Mouse (Mus musculus) hindbrain, embryonic 14.5 days (tissue): Measurements from ENCODE around the gene Usp25. TPM values are rescaled to one million over a fixed set of nuclear protein-coding genes. Genes with fewer than 3 reads are reported as not detected.
A peak's percentile ranks its signal among the peaks of the same experiment; 100 is the strongest.

ENCODE experiments used
- ATAC-seq: fragments of 200-750 bp; cut with Nextera tagmentation; 2 replicates; pipeline ENCODE4 v1.8.0; 2017; ENCODE audit warnings: moderate number of reproducible peaks, mild to moderate bottlenecking, moderate TSS enrichment, moderate library complexity; ENCODE audit not compliant: low FRiP score
- DNase-seq: peaks from one replicate; pipeline ENCODE4 v3.0.0-alpha.2; 2015; ENCODE audit warnings: low spot score
- H3K27ac ChIP-seq: fragments of 300-500 bp; sonication (generic); 2 replicates; pipeline ENCODE4 v1.5.1; 2014; ENCODE audit warnings: mild to moderate bottlenecking, moderate library complexity
- H3K27me3 ChIP-seq: fragments of 300-500 bp; sonication (generic); 2 replicates; pipeline ENCODE4 v1.6.1; 2014; ENCODE audit warnings: mild to moderate bottlenecking, low read length, mixed read lengths; ENCODE audit not compliant: control insufficient read depth, insufficient read depth
- H3K36me3 ChIP-seq: fragments of 300-500 bp; sonication (generic); replicated peaks from 2 replicates; pipeline ENCODE4 v1.6.1; 2014; ENCODE audit not compliant: control insufficient read depth, insufficient read depth
- H3K4me1 ChIP-seq: fragments of 300-500 bp; sonication (generic); replicated peaks from 2 replicates; pipeline ENCODE4 v1.6.1; 2014; ENCODE audit warnings: antibody characterized with exemption, low read length, mixed read lengths; ENCODE audit not compliant: control insufficient read depth, insufficient read depth
- H3K4me2 ChIP-seq: fragments of 300-500 bp; sonication (generic); replicated peaks from 2 replicates; pipeline ENCODE4 v1.6.1; 2014; ENCODE audit warnings: mild to moderate bottlenecking, moderate library complexity
- H3K4me3 ChIP-seq: fragments of 300-500 bp; sonication (generic); replicated peaks from 2 replicates; pipeline ENCODE4 v1.5.1; 2014; ENCODE audit warnings: mild to moderate bottlenecking, low read length
- H3K9ac ChIP-seq: fragments of 300-500 bp; sonication (generic); 2 replicates; pipeline ENCODE4 v1.6.1; 2014
- H3K9me3 ChIP-seq: fragments of 300-500 bp; sonication (generic); 2 replicates; pipeline ENCODE4 v1.6.1; 2016; ENCODE audit warnings: low read length; ENCODE audit not compliant: control insufficient read depth
- WGBS: fragments of 180-500 bp; shearing (Covaris S2); extraction: QIAGEN DNeasy Blood & Tissue Kit; methylation state at CpG from one replicate; pipeline ENCODE4 v1.1.7; 2014; 5-methylcytosine and 5-hydroxymethylcytosine counted together
- polyA plus RNA-seq: library from polyadenylated mRNA; unstranded; fragments of >200 nt; fragmentation: Nextera tagmentation; extraction: Ambion mirVana; gene quantifications from 2 replicates; pipeline ENCODE4 v1.2.1, GENCODE M21; 2014

Gene Usp25
- 14.3 and 16.1 TPM in 2 replicates for polyA plus RNA-seq

- WGBS: under 1% methylated on average over 98 of the region's 126 CpGs
Measured at GRCm38 (mm10) chr16:77013427-77014320, at the start of gene Usp25. Usp25 (plus strand) TSS chr16:77013706.

GRCm38 (mm10) chr16:76967593-76968275 is 45.8 kb upstream of the Usp25 start:
- H3K36me3 ChIP-seq: no peaks in the 10 kb centered on the region
- 97% methylated on average over 3 of the region's 3 CpGs for WGBS
- H3K27ac ChIP-seq: no peak overlapping the region
- no peaks in the 10 kb centered on the region for H3K9me3 ChIP-seq
- ATAC-seq (no peak), DNase-seq (no peak)
- H3K4me2 ChIP-seq: no peak overlapping the region
- no peaks in the 10 kb centered on the region for H3K27me3 ChIP-seq
- no peak overlapping the region for H3K4me3 ChIP-seq
- no peaks in the 10 kb centered on the region for H3K4me1 ChIP-seq
- no peak overlapping the region for H3K9ac ChIP-seq

More at GRCm38 (mm10) chr16:77013427-77014320, at the start of gene Usp25:
- Histone ChIP-seq H3K27ac (peak within 1 kb of the TSS; percentile 70), H3K9ac (peak within 1 kb of the TSS; percentile 87), H3K4me3 (peak within 1 kb of the TSS; percentile 84), H3K27me3 (no peaks in the 10 kb centered on the region), H3K4me2 (peak within 1 kb of the TSS; percentile 75), H3K36me3 (no peaks in the 10 kb centered on the region), H3K9me3 (no peaks in the 10 kb centered on the region), H3K4me1 (peaks cover 19% of the 10 kb centered on the region)
- ATAC-seq: peak; percentile 93
- peak; percentile 70 for DNase-seq

- Histone ChIP-seq H3K27me3 (no peaks in the 10 kb centered on the region), H3K27ac (no peak overlapping the region), H3K9me3 (no peaks in the 10 kb centered on the region), H3K9ac (no peak overlapping the region), H3K4me3 (no peak overlapping the region), H3K36me3 (no peaks in the 10 kb centered on the region), H3K4me1 (no peaks in the 10 kb centered on the region), H3K4me2 (no peak overlapping the region)
- 23% methylated on average over 5 of the region's 5 CpGs for WGBS
- no peak for ATAC-seq
- no peak for DNase-seq
Measured at GRCm38 (mm10) chr16:76971211-76971610, 42.3 kb upstream of the Usp25 start.

- H3K4me3 ChIP-seq: no peak overlapping the region
- no peak overlapping the region for H3K9ac ChIP-seq
- H3K27ac ChIP-seq: no peak overlapping the region
- WGBS: 89% methylated on average over 5 of the region's 5 CpGs
- no peak for DNase-seq
- H3K27me3 ChIP-seq: no peaks in the 10 kb centered on the region
- H3K36me3 ChIP-seq: no peaks in the 10 kb centered on the region
- H3K9me3 ChIP-seq: no peaks in the 10 kb centered on the region
- no peaks in the 10 kb centered on the region for H3K4me1 ChIP-seq
- ATAC-seq: no peak
- H3K4me2 ChIP-seq: no peak overlapping the region
Measured at GRCm38 (mm10) chr16:76976787-76977430, 36.6 kb upstream of the Usp25 start.

DNA sequence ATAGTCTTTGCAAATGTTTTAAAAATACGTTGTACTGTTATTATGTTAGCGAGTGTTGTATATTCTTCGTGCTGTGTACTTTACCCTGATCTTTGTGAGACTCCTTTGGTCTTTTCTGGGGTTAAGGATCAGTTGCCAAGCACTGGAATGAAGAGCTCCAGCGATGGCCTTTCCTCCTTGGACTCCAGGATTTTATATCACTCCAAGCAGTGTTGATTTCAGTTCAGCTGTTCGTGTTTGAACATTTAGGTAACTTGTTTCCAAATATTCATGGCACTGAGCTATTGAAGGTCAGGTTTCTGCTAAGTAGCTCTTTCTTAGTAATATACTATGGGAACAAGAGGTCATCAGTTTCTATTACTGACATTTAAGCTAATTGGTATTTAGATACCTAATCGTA is 29.8 kb upstream of the Usp25 start:
- no peak overlapping the region for H3K27ac ChIP-seq
- no peak for ATAC-seq
- WGBS: 88% methylated on average over 6 of the region's 6 CpGs
- no peak overlapping the region for H3K4me2 ChIP-seq
- DNase-seq: no peak
- no peak overlapping the region for H3K9ac ChIP-seq
- no peak overlapping the region for H3K4me3 ChIP-seq
- H3K27me3 ChIP-seq: no peaks in the 10 kb centered on the region
- H3K36me3 ChIP-seq: no peaks in the 10 kb centered on the region
- no peaks in the 10 kb centered on the region for H3K9me3 ChIP-seq
- H3K4me1 ChIP-seq: no peaks in the 10 kb centered on the region

DNA sequence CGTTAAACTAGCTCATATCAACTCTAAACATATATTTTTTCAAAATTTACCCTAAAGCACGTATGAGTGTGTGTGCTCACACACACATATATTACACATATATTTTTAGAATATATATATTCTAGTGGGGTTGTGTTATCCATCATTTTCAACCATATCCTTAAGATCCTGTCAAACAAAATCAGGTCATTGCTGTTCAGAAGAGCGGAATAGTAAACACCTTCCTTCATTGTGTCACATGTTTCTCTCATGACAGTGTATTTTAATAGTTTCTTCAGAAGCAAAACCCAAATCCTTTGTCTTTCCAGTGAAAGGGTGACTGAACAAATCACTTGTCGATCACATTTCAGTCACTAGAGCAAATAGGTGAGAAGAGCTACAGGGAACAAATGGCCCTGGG is 25.8 kb upstream of the Usp25 start:
- whole genome bisulfite sequencing: 86% methylated on average over 4 of the region's 4 CpGs
- Histone ChIP-seq H3K9ac (no peak overlapping the region), H3K27me3 (no peaks in the 10 kb centered on the region), H3K4me3 (no peak overlapping the region), H3K4me1 (no peaks in the 10 kb centered on the region), H3K4me2 (no peak overlapping the region), H3K9me3 (no peaks in the 10 kb centered on the region), H3K27ac (no peak overlapping the region), H3K36me3 (no peaks in the 10 kb centered on the region)
- DNase-seq (no peak), ATAC-seq (no peak)

DNA sequence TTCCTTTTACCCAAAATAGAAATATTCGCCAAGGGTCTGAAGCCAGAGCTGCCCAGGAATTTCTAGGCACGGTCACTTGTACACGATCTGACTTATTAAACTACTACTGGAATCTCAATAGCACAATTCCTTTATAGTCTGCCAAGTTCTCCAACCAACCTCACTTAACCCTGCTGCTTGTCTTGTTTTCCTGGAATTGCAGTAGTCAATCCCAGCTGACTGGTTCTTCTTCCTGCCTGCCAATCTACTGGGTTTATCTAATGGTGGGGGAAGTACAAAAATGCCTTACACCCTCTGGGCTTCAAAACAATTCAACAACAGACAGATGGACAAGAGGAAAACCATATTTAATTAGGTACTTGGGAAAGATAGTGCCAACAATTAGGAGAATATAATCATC is 9.6 kb upstream of the Usp25 start:
- Histone ChIP-seq H3K4me3 (no peak overlapping the region), H3K4me2 (no peak overlapping the region), H3K9me3 (no peaks in the 10 kb centered on the region), H3K27me3 (no peaks in the 10 kb centered on the region), H3K9ac (no peak overlapping the region), H3K27ac (no peak overlapping the region), H3K36me3 (no peaks in the 10 kb centered on the region), H3K4me1 (no peaks in the 10 kb centered on the region)
- WGBS: 96% methylated on average over 3 of the region's 3 CpGs
- DNase-seq (no peak), ATAC-seq (no peak)

- Histone ChIP-seq H3K4me3 (no peak overlapping the region), H3K27ac (no peak overlapping the region), H3K9me3 (no peaks in the 10 kb centered on the region), H3K9ac (no peak overlapping the region), H3K27me3 (no peaks in the 10 kb centered on the region), H3K4me2 (no peak overlapping the region), H3K36me3 (no peaks in the 10 kb centered on the region), H3K4me1 (no peaks in the 10 kb centered on the region)
- ATAC-seq (no peak), DNase-seq (no peak)
- WGBS: 89% methylated on average over 5 of the region's 5 CpGs
Measured at GRCm38 (mm10) chr16:77009173-77009572, 4.3 kb upstream of the Usp25 start.
